Mouse (Mus musculus) limb, embryonic 11.5 days (tissue): ENCODE results near the gene Gng5. TPM values are rescaled to one million over a fixed set of nuclear protein-coding genes. Genes with fewer than 3 reads are reported as not detected.
A peak's percentile ranks its signal among the peaks of the same experiment; 100 is the strongest.

ENCODE experiments used
- ATAC-seq: fragments of 200-750 bp; cut with Nextera tagmentation; 2 replicates; pipeline ENCODE4 v1.8.0; 2017; ENCODE audit warnings: low read depth; ENCODE audit not compliant: insufficient number of reproducible peaks, low FRiP score, low TSS enrichment
- DNase-seq: peaks from one replicate; pipeline ENCODE4 v3.0.0-alpha.2; 2015; ENCODE audit warnings: low spot score
- H3K27ac ChIP-seq: fragments of 300-500 bp; sonication (generic); replicated peaks from 2 replicates; pipeline ENCODE4 v1.5.1; 2014; ENCODE audit warnings: low read depth, mild to moderate bottlenecking, low read length
- H3K27me3 ChIP-seq: fragments of 300-500 bp; sonication (generic); 2 replicates; pipeline ENCODE4 v1.6.1; 2014; ENCODE audit warnings: mild to moderate bottlenecking, low read length, mixed read lengths; ENCODE audit not compliant: control insufficient read depth, insufficient read depth
- H3K36me3 ChIP-seq: fragments of 300-500 bp; sonication (generic); 2 replicates; pipeline ENCODE4 v1.6.1; 2014; ENCODE audit warnings: mild to moderate bottlenecking, low read length, moderate library complexity, mixed read lengths; ENCODE audit not compliant: control insufficient read depth, insufficient read depth
- H3K4me1 ChIP-seq: fragments of 300-500 bp; sonication (generic); 2 replicates; pipeline ENCODE4 v1.6.1; 2014; ENCODE audit warnings: low read length, mixed read lengths; ENCODE audit not compliant: control insufficient read depth, insufficient read depth
- H3K4me2 ChIP-seq: fragments of 300-500 bp; sonication (generic); 2 replicates; pipeline ENCODE4 v1.6.1; 2014; ENCODE audit warnings: low read depth, mild to moderate bottlenecking, moderate library complexity; ENCODE audit not compliant: severe bottlenecking
- H3K4me3 ChIP-seq: fragments of 300-500 bp; sonication (generic); 2 replicates; pipeline ENCODE4 v1.5.1; 2014; ENCODE audit warnings: low read depth, low read length
- H3K9ac ChIP-seq: fragments of 300-500 bp; sonication (generic); 2 replicates; pipeline ENCODE4 v1.6.1; 2014; ENCODE audit warnings: mild to moderate bottlenecking, low read length
- H3K9me3 ChIP-seq: fragments of 300-500 bp; sonication (generic); 2 replicates; pipeline ENCODE4 v1.6.1; 2016; ENCODE audit warnings: low read length; ENCODE audit not compliant: control insufficient read depth
- WGBS: fragments of 180-500 bp; shearing (Covaris S2); extraction: QIAGEN DNeasy Blood & Tissue Kit; methylation state at CpG from one replicate; pipeline ENCODE4 v1.1.7; 2014; 5-methylcytosine and 5-hydroxymethylcytosine counted together
- polyA plus RNA-seq: library from polyadenylated mRNA; unstranded; fragments of >200 nt; fragmentation: Nextera tagmentation; extraction: Ambion mirVana; gene quantifications from 2 replicates; pipeline ENCODE4 v1.2.1, GENCODE M21; 2014

The Gng5 gene
- polyA plus RNA-seq, 1 experiment from 2014 or later: 1,227 TPM

- Histone ChIP-seq H3K27ac (no peak overlapping the region), H3K4me3 (no peak overlapping the region), H3K9ac (no peak overlapping the region), H3K27me3 (no peaks in the 10 kb centered on the region), H3K4me2 (no peak overlapping the region), H3K9me3 (no peaks in the 10 kb centered on the region), H3K4me1 (no peaks in the 10 kb centered on the region), H3K36me3 (no peaks in the 10 kb centered on the region)
- 87% methylated on average over 4 of the region's 4 CpGs for WGBS
- DNase-seq: no peak
- ATAC-seq: no peak
These were observed 13.1 kb upstream of the Gng5 start for GRCm38 (mm10) chr3:146486464-146486863.

GRCm38 (mm10) chr3:146494941-146495340, 4.7 kb upstream of the Gng5 start:
- ATAC-seq (no peak), DNase-seq (no peak)
- Histone ChIP-seq H3K9me3 (no peaks in the 10 kb centered on the region), H3K27ac (no peak overlapping the region), H3K4me2 (no peak overlapping the region), H3K36me3 (no peaks in the 10 kb centered on the region), H3K9ac (no peak overlapping the region), H3K4me1 (no peaks in the 10 kb centered on the region), H3K27me3 (no peaks in the 10 kb centered on the region), H3K4me3 (no peak overlapping the region)
- 91% methylated on average over 8 of the region's 8 CpGs for WGBS

- H3K4me3 ChIP-seq: peak overlapping the region; percentile 76
- no peaks in the 10 kb centered on the region for H3K9me3 ChIP-seq
- no peaks in the 10 kb centered on the region for H3K27me3 ChIP-seq
- peak overlapping the region; percentile 45 for H3K4me2 ChIP-seq
- WGBS: 5% methylated on average over 13 of the region's 13 CpGs
- H3K27ac ChIP-seq: peak overlapping the region; percentile 93
- ATAC-seq (no peak), DNase-seq (peak; percentile 31)
- peaks cover 6% of the 10 kb centered on the region for H3K36me3 ChIP-seq
- H3K9ac ChIP-seq: peak overlapping the region; percentile 85
- H3K4me1 ChIP-seq: peaks cover 4% of the 10 kb centered on the region
These were observed 618 bp upstream of the Gng5 start for GRCm38 (mm10) chr3:146498989-146499388.

GRCm38 (mm10) chr3:146500003-146500809, 599 bp downstream of the Gng5 start:
- DNase-seq: peak; percentile 79
- H3K4me3 ChIP-seq: peak overlapping the region; percentile 76
- H3K9me3 ChIP-seq: no peaks in the 10 kb centered on the region
- H3K27me3 ChIP-seq: no peaks in the 10 kb centered on the region
- peak overlapping the region; percentile 63 for H3K4me2 ChIP-seq
- peak overlapping the region; percentile 85 for H3K9ac ChIP-seq
- H3K36me3 ChIP-seq: peaks cover 6% of the 10 kb centered on the region
- H3K4me1 ChIP-seq: peaks cover 4% of the 10 kb centered on the region
- peak; percentile 84 for ATAC-seq
- under 1% methylated on average over 55 of the region's 57 CpGs for WGBS
- peak overlapping the region; percentile 93 for H3K27ac ChIP-seq

- H3K9ac ChIP-seq: peak overlapping the region; percentile 85
- peaks cover 4% of the 10 kb centered on the region for H3K4me1 ChIP-seq
- H3K4me3 ChIP-seq: peak overlapping the region; percentile 76
- no peaks in the 10 kb centered on the region for H3K27me3 ChIP-seq
- peak overlapping the region; percentile 63 for H3K4me2 ChIP-seq
- no peak for DNase-seq
- 9% methylated on average over 5 of the region's 5 CpGs for WGBS
- no peak overlapping the region for H3K27ac ChIP-seq
- H3K36me3 ChIP-seq: peaks cover 8% of the 10 kb centered on the region
- H3K9me3 ChIP-seq: no peaks in the 10 kb centered on the region
- ATAC-seq: no peak
These were observed 1.2 kb downstream of the Gng5 start for GRCm38 (mm10) chr3:146500810-146501201.

GRCm38 (mm10) chr3:146501601-146502123, 2.1 kb downstream of the Gng5 start:
- Histone ChIP-seq H3K4me3 (peak overlapping the region; percentile 76), H3K4me1 (peaks cover 4% of the 10 kb centered on the region), H3K36me3 (peaks cover 11% of the 10 kb centered on the region), H3K9ac (peak overlapping the region; percentile 23; the same call in 1 of the 2 replicates), H3K4me2 (peak overlapping the region; percentile 63), H3K9me3 (no peaks in the 10 kb centered on the region), H3K27me3 (no peaks in the 10 kb centered on the region), H3K27ac (no peak overlapping the region)
- ATAC-seq: no peak
- no peak for DNase-seq
- 62% methylated on average over 5 of the region's 5 CpGs for WGBS

- peaks cover 1% of the 10 kb centered on the region for H3K4me1 ChIP-seq
- DNase-seq (no peak), ATAC-seq (no peak)
- H3K36me3 ChIP-seq: peaks cover 17% of the 10 kb centered on the region
- H3K4me3 ChIP-seq: no peak overlapping the region
- 96% methylated on average over 7 of the region's 7 CpGs for WGBS
- no peaks in the 10 kb centered on the region for H3K27me3 ChIP-seq
- no peak overlapping the region for H3K4me2 ChIP-seq
- H3K27ac ChIP-seq: no peak overlapping the region
- H3K9ac ChIP-seq: no peak overlapping the region
- H3K9me3 ChIP-seq: no peaks in the 10 kb centered on the region
These were observed 7.1 kb downstream of the Gng5 start for GRCm38 (mm10) chr3:146506711-146507110.

- H3K4me2 ChIP-seq: peak overlapping the region; percentile 82
- 45% methylated on average over 5 of the region's 5 CpGs for WGBS
These were observed 20.7 kb downstream of the Gng5 start for GRCm38 (mm10) chr3:146520226-146520797.

More at GRCm38 (mm10) chr3:146520226-146520797, 20.7 kb downstream of the Gng5 start:
- Histone ChIP-seq H3K36me3 (peaks cover 6% of the 10 kb centered on the region; the same call in 1 of the 2 replicates), H3K4me1 (no peaks in the 10 kb centered on the region), H3K9ac (peak overlapping the region; percentile 89), H3K27ac (peak overlapping the region; percentile 92; the same call in 1 of the 2 replicates), H3K9me3 (no peaks in the 10 kb centered on the region), H3K4me3 (peak overlapping the region; percentile 85), H3K27me3 (no peaks in the 10 kb centered on the region)
- DNase-seq (no peak), ATAC-seq (peak; percentile 77; the same call in 1 of the 2 replicates)
